Mouse (Mus musculus): ENCODE measurements around the gene Prrx2. TPM values are rescaled to one million over a fixed set of nuclear protein-coding genes. Genes with fewer than 3 reads are reported as not detected.

Gene Prrx2
- polyA plus RNA-seq, 1 experiment from 2014 or later = 88.8 TPM

GRCm38 (mm10) chr2:30823385-30824153 is 11.2 kb upstream of the Prrx2 start:
- Histone ChIP-seq H3K36me3 (peaks cover 79% of the 10 kb centered on the region), H3K27me3 (no peaks in the 10 kb centered on the region)

GRCm38 (mm10) chr2:30826825-30827748 is 7.7 kb upstream of the Prrx2 start:
- peak overlapping the region; percentile 84 for H3K4me3 ChIP-seq (replicated peaks)
- H3K36me3 ChIP-seq = peaks cover 47% of the 10 kb centered on the region
- H3K27ac ChIP-seq (replicated peaks) = peak overlapping the region; percentile 79
- no peak for ATAC-seq (ENCODE audit: insufficient number of reproducible peaks, low FRiP score, low TSS enrichment, low read depth)
- H3K27me3 ChIP-seq = no peaks in the 10 kb centered on the region
- 32% methylated on average over 26 of the region's 26 CpGs for WGBS
- H3K4me2 ChIP-seq (replicated peaks) = peak overlapping the region; percentile 89
- H3K9ac ChIP-seq = peak overlapping the region; percentile 93
- peaks cover 43% of the 10 kb centered on the region for H3K4me1 ChIP-seq
- no peaks in the 10 kb centered on the region for H3K9me3 ChIP-seq (replicated peaks)

More at GRCm38 (mm10) chr2:30823385-30824153, 11.2 kb upstream of the Prrx2 start:
- H3K9ac ChIP-seq = no peak overlapping the region
- peak overlapping the region; percentile 44; the same call in 1 of the 2 replicates for H3K27ac ChIP-seq (replicated peaks)
- no peak overlapping the region for H3K4me2 ChIP-seq (replicated peaks)
- peak; percentile 58 for ATAC-seq (ENCODE audit: insufficient number of reproducible peaks, low FRiP score, low TSS enrichment, low read depth)
- H3K9me3 ChIP-seq (replicated peaks) = no peaks in the 10 kb centered on the region
- H3K4me1 ChIP-seq = peaks cover 40% of the 10 kb centered on the region
- H3K4me3 ChIP-seq (replicated peaks) = no peak overlapping the region
- 66% methylated on average over 13 of the region's 13 CpGs for WGBS

GRCm38 (mm10) chr2:30827749-30828475 is 6.9 kb upstream of the Prrx2 start:
- Histone ChIP-seq H3K4me3 (replicated peaks) (peak overlapping the region; percentile 84), H3K9me3 (replicated peaks) (no peaks in the 10 kb centered on the region), H3K9ac (peak overlapping the region; percentile 93), H3K4me1 (peaks cover 39% of the 10 kb centered on the region), H3K27me3 (no peaks in the 10 kb centered on the region), H3K36me3 (peaks cover 39% of the 10 kb centered on the region), H3K4me2 (replicated peaks) (peak overlapping the region; percentile 89), H3K27ac (replicated peaks) (peak overlapping the region; percentile 79)
- peak; percentile 83 for ATAC-seq (ENCODE audit: insufficient number of reproducible peaks, low FRiP score, low TSS enrichment, low read depth)
- WGBS = under 1% methylated on average over 63 of the region's 63 CpGs

GRCm38 (mm10) chr2:30829315-30829714 is 5.5 kb upstream of the Prrx2 start:
- peaks cover 25% of the 10 kb centered on the region for H3K36me3 ChIP-seq
- no peak for ATAC-seq (ENCODE audit: insufficient number of reproducible peaks, low FRiP score, low TSS enrichment, low read depth)

DNA sequence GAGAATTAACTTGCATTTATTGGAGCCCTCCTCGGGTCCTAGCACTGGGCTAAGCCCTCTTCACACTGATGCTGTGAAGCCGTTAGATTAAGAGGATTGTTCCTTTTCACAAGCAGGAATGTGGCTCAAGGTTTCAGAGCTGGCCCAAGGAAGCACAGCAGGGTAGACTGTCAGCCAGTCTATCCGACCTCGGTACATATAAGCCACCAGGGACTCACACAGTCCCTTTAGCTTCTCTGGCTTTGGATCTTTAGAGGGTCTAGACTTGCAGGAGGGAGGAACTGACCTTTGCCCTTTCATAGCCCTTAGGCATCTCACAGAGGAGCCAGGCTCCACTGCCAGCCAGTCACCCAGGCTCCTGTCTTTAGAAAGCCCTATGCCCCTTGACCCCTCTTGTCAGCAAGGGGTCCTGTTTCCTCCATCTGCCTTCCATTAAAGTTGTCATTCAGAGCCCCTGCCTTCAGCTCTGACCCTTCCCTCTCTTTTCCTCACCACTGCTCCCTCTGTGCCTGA is 4.4 kb upstream of the Prrx2 start, which contains the start of gene Asb6:
TSS of gene Asb6 (minus strand) at position 51 of the 513 bp plus-strand sequence.
- Histone ChIP-seq H3K4me1 (peaks cover 51% of the 10 kb centered on the region), H3K36me3 (peaks cover 15% of the 10 kb centered on the region), H3K27me3 (no peaks in the 10 kb centered on the region), H3K4me2 (replicated peaks) (no peak within 1 kb of the TSS), H3K9ac (no peak within 1 kb of the TSS), H3K9me3 (replicated peaks) (no peaks in the 10 kb centered on the region), H3K27ac (replicated peaks) (no peak within 1 kb of the TSS), H3K4me3 (replicated peaks) (no peak within 1 kb of the TSS)
- WGBS = 16% methylated on average over 4 of the region's 4 CpGs
- no peak for ATAC-seq (ENCODE audit: insufficient number of reproducible peaks, low FRiP score, low TSS enrichment, low read depth)

More at GRCm38 (mm10) chr2:30829315-30829714, 5.5 kb upstream of the Prrx2 start:
- Histone ChIP-seq H3K4me2 (replicated peaks) (no peak overlapping the region), H3K27ac (replicated peaks) (no peak overlapping the region), H3K4me1 (peaks cover 42% of the 10 kb centered on the region), H3K27me3 (no peaks in the 10 kb centered on the region), H3K4me3 (replicated peaks) (no peak overlapping the region), H3K9ac (no peak overlapping the region), H3K9me3 (replicated peaks) (no peaks in the 10 kb centered on the region)
- WGBS = 32% methylated on average over 5 of the region's 5 CpGs

- H3K4me3 ChIP-seq (replicated peaks) = no peak overlapping the region
- H3K27me3 ChIP-seq = no peaks in the 10 kb centered on the region
- peaks cover 54% of the 10 kb centered on the region for H3K4me1 ChIP-seq
- no peaks in the 10 kb centered on the region for H3K9me3 ChIP-seq (replicated peaks)
- peak overlapping the region; percentile 96 for H3K27ac ChIP-seq (replicated peaks)
- H3K9ac ChIP-seq = 0 out of 2 replicates have a peak overlapping the region, but pooled peaks have one; percentile 12
- ATAC-seq (ENCODE audit: insufficient number of reproducible peaks, low FRiP score, low TSS enrichment, low read depth) = peak; percentile 68; the same call in 1 of the 2 replicates
- H3K4me2 ChIP-seq (replicated peaks) = peak overlapping the region; percentile 25
- 13% methylated on average over 5 of the region's 5 CpGs for WGBS
- H3K36me3 ChIP-seq = no peaks in the 10 kb centered on the region
Measured at GRCm38 (mm10) chr2:30833644-30834043, 1.1 kb upstream of the Prrx2 start.

- Histone ChIP-seq H3K9me3 (replicated peaks) (no peaks in the 10 kb centered on the region), H3K4me3 (replicated peaks) (no peak overlapping the region), H3K4me1 (peaks cover 54% of the 10 kb centered on the region), H3K9ac (no peak overlapping the region), H3K36me3 (no peaks in the 10 kb centered on the region), H3K27ac (replicated peaks) (peak overlapping the region; percentile 90), H3K4me2 (replicated peaks) (peak overlapping the region; percentile 36), H3K27me3 (no peaks in the 10 kb centered on the region)
- WGBS = 8% methylated on average over 21 of the region's 21 CpGs
- peak; percentile 53 for ATAC-seq (ENCODE audit: insufficient number of reproducible peaks, low FRiP score, low TSS enrichment, low read depth)
Measured at GRCm38 (mm10) chr2:30836238-30836990, 1.6 kb downstream of the Prrx2 start.

DNA sequence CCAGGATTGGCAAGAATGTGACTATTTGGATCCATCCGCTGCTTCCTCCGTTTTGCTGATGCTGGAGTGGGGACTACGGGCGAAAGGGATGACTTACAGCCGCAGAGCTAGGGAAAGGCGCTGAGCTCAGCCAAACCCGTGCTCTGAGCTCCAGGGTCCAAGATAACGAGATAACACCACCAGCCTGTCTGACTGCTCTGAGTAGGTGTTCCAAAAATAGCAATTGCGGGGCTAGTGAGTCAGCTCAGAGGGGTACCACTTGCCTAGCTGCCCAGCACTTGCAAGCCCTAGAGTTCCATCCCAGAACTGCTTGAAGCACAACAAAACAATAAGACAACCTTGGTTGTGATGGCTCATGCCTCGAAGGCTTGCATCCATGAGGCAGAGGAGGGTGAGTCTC is 7.8 kb downstream of the Prrx2 start:
- Histone ChIP-seq H3K4me1 (peaks cover 32% of the 10 kb centered on the region), H3K36me3 (no peaks in the 10 kb centered on the region), H3K27me3 (0 out of 2 replicates have a peak, but pooled peaks cover 2% of the 10 kb centered on the region), H3K4me2 (replicated peaks) (no peak overlapping the region), H3K9ac (no peak overlapping the region), H3K27ac (replicated peaks) (0 out of 2 replicates have a peak overlapping the region, but pooled peaks have one; percentile 17), H3K9me3 (replicated peaks) (no peaks in the 10 kb centered on the region), H3K4me3 (replicated peaks) (no peak overlapping the region)
- 40% methylated on average over 10 of the region's 10 CpGs for WGBS
- ATAC-seq (ENCODE audit: insufficient number of reproducible peaks, low FRiP score, low TSS enrichment, low read depth) = no peak

GRCm38 (mm10) chr2:30845152-30846070 is 10.6 kb downstream of the Prrx2 start:
- H3K4me2 ChIP-seq (replicated peaks) = peak overlapping the region; percentile 72
- H3K36me3 ChIP-seq = no peaks in the 10 kb centered on the region
- under 1% methylated on average over 79 of the region's 80 CpGs for WGBS
- 0 out of 2 replicates have a peak, but pooled peaks cover 2% of the 10 kb centered on the region for H3K27me3 ChIP-seq
- peak overlapping the region; percentile 54 for H3K9ac ChIP-seq
- H3K27ac ChIP-seq (replicated peaks) = peak overlapping the region; percentile 77
- H3K4me1 ChIP-seq = peaks cover 54% of the 10 kb centered on the region
- peak overlapping the region; percentile 56 for H3K4me3 ChIP-seq (replicated peaks)
- no peaks in the 10 kb centered on the region for H3K9me3 ChIP-seq (replicated peaks)
- ATAC-seq (ENCODE audit: insufficient number of reproducible peaks, low FRiP score, low TSS enrichment, low read depth) = peak; percentile 49; the same call in 1 of the 2 replicates
